Mouse (Mus musculus): ENCODE results near the gene Zfp82.

DNA sequence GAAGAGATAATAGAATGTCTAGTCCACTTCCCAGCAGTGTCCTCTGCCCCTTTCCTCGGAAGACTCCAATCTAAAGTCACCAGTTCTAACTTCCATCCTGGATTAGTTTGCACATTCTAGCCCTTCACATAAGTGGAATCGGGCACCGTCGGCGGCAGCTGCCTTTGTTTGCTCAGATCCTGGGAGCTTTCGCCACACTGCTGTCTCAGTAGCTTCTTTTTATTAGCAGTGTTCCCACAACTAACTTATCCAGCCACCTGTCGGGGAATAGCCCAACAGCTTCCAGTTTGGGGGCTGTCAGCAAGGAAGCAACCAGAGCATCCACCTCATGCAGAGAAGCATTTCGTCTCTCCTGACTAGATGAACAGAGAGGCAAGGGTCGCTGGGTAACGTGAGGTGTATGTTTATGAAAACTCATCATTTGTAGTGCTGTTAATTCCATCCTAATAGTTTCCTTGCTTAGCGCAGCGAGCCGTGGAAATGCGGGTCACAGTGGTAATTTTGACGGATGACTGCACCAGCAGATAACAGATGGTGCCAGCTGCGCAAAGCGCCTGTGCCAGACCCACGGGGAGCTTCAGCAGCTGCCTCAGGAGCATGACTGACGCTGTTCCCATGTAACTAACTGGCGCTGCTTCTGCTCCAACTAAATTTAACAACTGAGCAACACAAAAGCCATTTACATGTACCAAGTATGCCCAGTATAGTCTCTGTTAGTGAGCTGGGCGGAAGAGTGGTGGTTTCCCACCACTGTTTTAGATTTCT is 63.2 kb downstream of the Zfp82 start:
- no peak for TF ChIP-seq CTCF (IDR thresholded peaks at IDR 0.05; ENCODE audit: control insufficient read depth, insufficient read depth, insufficient read length)
- no peak for TF ChIP-seq MAX (IDR thresholded peaks at IDR 0.05)
- peak; percentile 99 for TF ChIP-seq MYOD1 (IDR thresholded peaks at IDR 0.05; ENCODE audit: control insufficient read depth, insufficient read length, low read depth)
- no peak for TF ChIP-seq CEBPB (IDR thresholded peaks at IDR 0.05; ENCODE audit: low read depth)
- TF ChIP-seq FOSL1 (IDR thresholded peaks at IDR 0.05; ENCODE audit: insufficient read depth, low read length, poor library complexity, severe bottlenecking), result no peak
- no peak for TF ChIP-seq USF1 (IDR thresholded peaks at IDR 0.05; ENCODE audit: low read depth)

Measured in C2C12 (cell line).